Mouse (Mus musculus) forebrain, embryonic 11.5 days (tissue): ENCODE measurements at regions not wholly inside any gene's neighbourhood (a gene's known extent, or its start where the extent isn't known, plus 50 kb on each side); places are given as distances from the start of the nearest gene placed in this dataset.

Experiments
- ATAC-seq: fragments of 200-750 bp; cut with Nextera tagmentation; replicated peaks from 2 replicates; pipeline ENCODE4 v1.8.0; 2017; ENCODE audit warnings: moderate TSS enrichment; ENCODE audit not compliant: low FRiP score
- DNase-seq: peaks from one replicate; pipeline ENCODE4 v3.0.0-alpha.2; 2017; ENCODE audit warnings: low spot score
- H3K27ac ChIP-seq: fragments of 300-500 bp; sonication (generic); 2 replicates; pipeline ENCODE4 v1.5.1; 2014; ENCODE audit warnings: low read depth, low read length
- H3K27me3 ChIP-seq: fragments of 300-500 bp; sonication (generic); 2 replicates; pipeline ENCODE4 v1.6.1; 2014; ENCODE audit warnings: mild to moderate bottlenecking, low read length, mixed read lengths; ENCODE audit not compliant: control insufficient read depth, insufficient read depth
- H3K36me3 ChIP-seq: fragments of 300-500 bp; sonication (generic); 2 replicates; pipeline ENCODE4 v1.6.1; 2014; ENCODE audit warnings: mild to moderate bottlenecking, low read length, moderate library complexity, mixed read lengths; ENCODE audit not compliant: control insufficient read depth, insufficient read depth
- H3K4me1 ChIP-seq: fragments of 300-500 bp; sonication (generic); replicated peaks from 2 replicates; pipeline ENCODE4 v1.6.1; 2014; ENCODE audit warnings: low read length, mixed read lengths; ENCODE audit not compliant: control insufficient read depth, insufficient read depth
- H3K4me2 ChIP-seq: fragments of 300-500 bp; sonication (generic); 2 replicates; pipeline ENCODE4 v1.6.1; 2014; ENCODE audit warnings: low read depth, mild to moderate bottlenecking, low read length, moderate library complexity, mixed read lengths; ENCODE audit not compliant: severe bottlenecking
- H3K4me3 ChIP-seq: fragments of 300-500 bp; sonication (generic); 2 replicates; pipeline ENCODE4 v1.5.1; 2014; ENCODE audit warnings: low read depth, low read length
- H3K9ac ChIP-seq: fragments of 300-500 bp; sonication (generic); 2 replicates; pipeline ENCODE4 v1.6.1; 2014; ENCODE audit warnings: low read length
- H3K9me3 ChIP-seq: fragments of 300-500 bp; sonication (generic); 2 replicates; pipeline ENCODE4 v1.6.1; 2016; ENCODE audit warnings: low read length, mixed read lengths; ENCODE audit not compliant: control insufficient read depth
- WGBS: fragments of 180-500 bp; shearing (Covaris S2); extraction: QIAGEN DNeasy Blood & Tissue Kit; methylation state at CpG from one replicate; pipeline ENCODE4 v1.1.7; 2014; 5-methylcytosine and 5-hydroxymethylcytosine counted together

- H3K36me3 ChIP-seq = no peaks in the 10 kb centered on the region
- DNase-seq = no peak
- 84% methylated on average over 4 of the region's 4 CpGs for WGBS
Measured at GRCm38 (mm10) chr1:186363356-186363755, 246.2 kb upstream of the Lyplal1 start.

GRCm38 (mm10) chr1:186358011-186358670, 241.0 kb upstream of the Lyplal1 start:
- ATAC-seq (no peak), DNase-seq (no peak)
- Histone ChIP-seq H3K4me2 (no peak overlapping the region), H3K9me3 (no peaks in the 10 kb centered on the region), H3K9ac (no peak overlapping the region), H3K4me1 (no peaks in the 10 kb centered on the region), H3K27ac (no peak overlapping the region), H3K27me3 (no peaks in the 10 kb centered on the region), H3K36me3 (no peaks in the 10 kb centered on the region), H3K4me3 (no peak overlapping the region)
- 72% methylated on average over 15 of the region's 15 CpGs for WGBS

More at GRCm38 (mm10) chr1:186363356-186363755, 246.2 kb upstream of the Lyplal1 start:
- Histone ChIP-seq H3K9ac (no peak overlapping the region), H3K4me3 (no peak overlapping the region), H3K27ac (no peak overlapping the region), H3K27me3 (no peaks in the 10 kb centered on the region), H3K4me2 (no peak overlapping the region), H3K9me3 (no peaks in the 10 kb centered on the region), H3K4me1 (no peaks in the 10 kb centered on the region)
- ATAC-seq = no peak

- no peak for DNase-seq
- Histone ChIP-seq H3K4me3 (no peak overlapping the region), H3K27ac (no peak overlapping the region), H3K36me3 (no peaks in the 10 kb centered on the region), H3K4me1 (no peaks in the 10 kb centered on the region), H3K4me2 (no peak overlapping the region), H3K9ac (no peak overlapping the region), H3K9me3 (no peaks in the 10 kb centered on the region), H3K27me3 (no peaks in the 10 kb centered on the region)
- 72% methylated on average over 6 of the region's 6 CpGs for WGBS
- no peak for ATAC-seq
Measured at GRCm38 (mm10) chr1:186354742-186355141, 237.6 kb upstream of the Lyplal1 start.

GRCm38 (mm10) chr1:186354072-186354471, 237.0 kb upstream of the Lyplal1 start:
- no peak for ATAC-seq
- Histone ChIP-seq H3K27ac (no peak overlapping the region), H3K36me3 (no peaks in the 10 kb centered on the region), H3K4me2 (no peak overlapping the region), H3K4me3 (no peak overlapping the region), H3K27me3 (no peaks in the 10 kb centered on the region), H3K9ac (no peak overlapping the region), H3K4me1 (no peaks in the 10 kb centered on the region), H3K9me3 (no peaks in the 10 kb centered on the region)
- DNase-seq = no peak

- no peaks in the 10 kb centered on the region for H3K36me3 ChIP-seq
Measured at GRCm38 (mm10) chr1:186350381-186350780, 233.3 kb upstream of the Lyplal1 start.

GRCm38 (mm10) chr1:186349966-186350365, 232.9 kb upstream of the Lyplal1 start:
- H3K36me3 ChIP-seq = no peaks in the 10 kb centered on the region
- no peak for ATAC-seq
- WGBS = 83% methylated on average over 2 of the region's 2 CpGs

More at GRCm38 (mm10) chr1:186350381-186350780, 233.3 kb upstream of the Lyplal1 start:
- no peak overlapping the region for H3K27ac ChIP-seq
- ATAC-seq (no peak), DNase-seq (no peak)
- H3K9ac ChIP-seq = no peak overlapping the region
- H3K4me3 ChIP-seq = no peak overlapping the region
- 85% methylated on average over 4 of the region's 4 CpGs for WGBS
- H3K27me3 ChIP-seq = no peaks in the 10 kb centered on the region
- H3K9me3 ChIP-seq = no peaks in the 10 kb centered on the region
- no peaks in the 10 kb centered on the region for H3K4me1 ChIP-seq
- H3K4me2 ChIP-seq = no peak overlapping the region

GRCm38 (mm10) chr1:186347413-186348147, 230.5 kb upstream of the Lyplal1 start:
- WGBS = 84% methylated on average over 14 of the region's 14 CpGs
- no peak overlapping the region for H3K27ac ChIP-seq

More at GRCm38 (mm10) chr1:186349966-186350365, 232.9 kb upstream of the Lyplal1 start:
- DNase-seq = no peak
- no peak overlapping the region for H3K4me2 ChIP-seq
- no peaks in the 10 kb centered on the region for H3K27me3 ChIP-seq
- no peaks in the 10 kb centered on the region for H3K9me3 ChIP-seq
- no peak overlapping the region for H3K27ac ChIP-seq
- no peak overlapping the region for H3K4me3 ChIP-seq
- H3K4me1 ChIP-seq = no peaks in the 10 kb centered on the region
- no peak overlapping the region for H3K9ac ChIP-seq

GRCm38 (mm10) chr1:186345449-186345848, 228.3 kb upstream of the Lyplal1 start:
- WGBS = 91% methylated on average over 6 of the region's 6 CpGs
- Histone ChIP-seq H3K9ac (no peak overlapping the region), H3K27me3 (no peaks in the 10 kb centered on the region), H3K9me3 (no peaks in the 10 kb centered on the region), H3K27ac (no peak overlapping the region), H3K4me3 (no peak overlapping the region), H3K4me1 (no peaks in the 10 kb centered on the region), H3K4me2 (no peak overlapping the region), H3K36me3 (no peaks in the 10 kb centered on the region)
- no peak for DNase-seq
- ATAC-seq = no peak

More at GRCm38 (mm10) chr1:186347413-186348147, 230.5 kb upstream of the Lyplal1 start:
- Histone ChIP-seq H3K4me3 (no peak overlapping the region), H3K9me3 (no peaks in the 10 kb centered on the region), H3K4me2 (no peak overlapping the region), H3K9ac (no peak overlapping the region), H3K36me3 (no peaks in the 10 kb centered on the region), H3K4me1 (no peaks in the 10 kb centered on the region), H3K27me3 (no peaks in the 10 kb centered on the region)
- ATAC-seq = no peak
- no peak for DNase-seq
